Mouse (Mus musculus) left cerebral cortex, adult 9 months (tissue): Measurements from ENCODE around the gene Ptgir.

ENCODE experiments used
- DNase-seq, 2 experiments: peaks; one replicate each; pipeline ENCODE4 v3.0.0; 2022; ENCODE audit warnings: low spot score in 2 of 2

The Ptgir gene

GRCm38 (mm10) chr7:16906281-16906680, at the start of gene Ptgir:
Ptgir (plus strand) TSS chr7:16906490.
- DNase-seq = no peak

GRCm38 (mm10) chr7:16858336-16858735, 48.0 kb upstream of the Ptgir start:
- DNase-seq = no peak

- peak in 1 of 2 experiments; percentile 64 for DNase-seq
These were observed 46.2 kb upstream of the Ptgir start for GRCm38 (mm10) chr7:16859902-16860651.

GRCm38 (mm10) chr7:16867488-16867887, 38.8 kb upstream of the Ptgir start:
- no peak for DNase-seq

GRCm38 (mm10) chr7:16869497-16869896, 36.8 kb upstream of the Ptgir start:
- peak; percentile 96 to 97 for DNase-seq

GRCm38 (mm10) chr7:16871600-16871999, 34.7 kb upstream of the Ptgir start:
- no peak for DNase-seq

- no peak for DNase-seq
These were observed 33.8 kb upstream of the Ptgir start for GRCm38 (mm10) chr7:16872478-16872877.

GRCm38 (mm10) chr7:16873392-16873791, 32.9 kb upstream of the Ptgir start:
- DNase-seq = no peak

- peak in 1 of 2 experiments; percentile 81 for DNase-seq
These were observed 32.1 kb upstream of the Ptgir start for GRCm38 (mm10) chr7:16874190-16874589.

- peak; percentile 100 for DNase-seq
These were observed 31.5 kb upstream of the Ptgir start for GRCm38 (mm10) chr7:16874756-16875309.

- no peak for DNase-seq
These were observed 31.2 kb upstream of the Ptgir start, which contains the start of gene Dact3 for GRCm38 (mm10) chr7:16875310-16875325. Dact3 (plus strand) TSS chr7:16875317.

GRCm38 (mm10) chr7:16875326-16875725, 31.0 kb upstream of the Ptgir start:
- DNase-seq = no peak

GRCm38 (mm10) chr7:16876006-16876405, 30.3 kb upstream of the Ptgir start:
- no peak for DNase-seq

GRCm38 (mm10) chr7:16876608-16877007, 29.7 kb upstream of the Ptgir start:
- no peak for DNase-seq

- no peak for DNase-seq
These were observed 28.6 kb upstream of the Ptgir start for GRCm38 (mm10) chr7:16877717-16878116.

GRCm38 (mm10) chr7:16879796-16880547, 26.3 kb upstream of the Ptgir start:
- DNase-seq = peak in 1 of 2 experiments; percentile 48

GRCm38 (mm10) chr7:16880615-16881014, 25.7 kb upstream of the Ptgir start:
- DNase-seq = no peak

- DNase-seq = no peak
These were observed 23.1 kb upstream of the Ptgir start for GRCm38 (mm10) chr7:16883162-16883561.

- no peak for DNase-seq
These were observed 22.0 kb upstream of the Ptgir start for GRCm38 (mm10) chr7:16884334-16884733.

GRCm38 (mm10) chr7:16885271-16885776, 21.0 kb upstream of the Ptgir start:
- no peak for DNase-seq

- no peak for DNase-seq
These were observed 20.4 kb upstream of the Ptgir start for GRCm38 (mm10) chr7:16885905-16886304.

- DNase-seq = no peak
These were observed 15.8 kb upstream of the Ptgir start for GRCm38 (mm10) chr7:16890536-16890935.

- no peak for DNase-seq
These were observed 15.3 kb upstream of the Ptgir start for GRCm38 (mm10) chr7:16890944-16891343.
